Mouse (Mus musculus) bone marrow, adult 2 months (tissue): ENCODE measurements at regions not wholly inside any gene's neighbourhood (a gene's known extent, or its start where the extent isn't known, plus 50 kb on each side); places are given as distances from the start of the nearest gene placed in this dataset.

ENCODE experiments used
- CTCF ChIP-seq: fragments of 200-500 bp; IDR thresholded peaks from 2 replicates; pipeline ENCODE4 v1.5.1; 2011; ENCODE audit warnings: low read length, control low read depth; ENCODE audit not compliant: control insufficient read depth, insufficient read depth
- POLR2A ChIP-seq: fragments of 200-500 bp; IDR thresholded peaks from 2 replicates; pipeline ENCODE4 v1.6.1; 2011; ENCODE audit warnings: low read depth, mild to moderate bottlenecking, control low read depth, low read length, borderline replicate concordance; ENCODE audit not compliant: control insufficient read depth

GRCm38 (mm10) chr11:23954323-23954722 lies 59.3 kb upstream of the Papolg start:
- TF ChIP-seq CTCF (no peak), POLR2A (no peak)
